Mouse (Mus musculus) left cerebral cortex, adult 11 months (tissue): ENCODE data around the gene Ebf1.

Experiments
- DNase-seq: peaks from one replicate; pipeline ENCODE4 v3.0.0; 2022; ENCODE audit warnings: low spot score

The Ebf1 gene

DNA sequence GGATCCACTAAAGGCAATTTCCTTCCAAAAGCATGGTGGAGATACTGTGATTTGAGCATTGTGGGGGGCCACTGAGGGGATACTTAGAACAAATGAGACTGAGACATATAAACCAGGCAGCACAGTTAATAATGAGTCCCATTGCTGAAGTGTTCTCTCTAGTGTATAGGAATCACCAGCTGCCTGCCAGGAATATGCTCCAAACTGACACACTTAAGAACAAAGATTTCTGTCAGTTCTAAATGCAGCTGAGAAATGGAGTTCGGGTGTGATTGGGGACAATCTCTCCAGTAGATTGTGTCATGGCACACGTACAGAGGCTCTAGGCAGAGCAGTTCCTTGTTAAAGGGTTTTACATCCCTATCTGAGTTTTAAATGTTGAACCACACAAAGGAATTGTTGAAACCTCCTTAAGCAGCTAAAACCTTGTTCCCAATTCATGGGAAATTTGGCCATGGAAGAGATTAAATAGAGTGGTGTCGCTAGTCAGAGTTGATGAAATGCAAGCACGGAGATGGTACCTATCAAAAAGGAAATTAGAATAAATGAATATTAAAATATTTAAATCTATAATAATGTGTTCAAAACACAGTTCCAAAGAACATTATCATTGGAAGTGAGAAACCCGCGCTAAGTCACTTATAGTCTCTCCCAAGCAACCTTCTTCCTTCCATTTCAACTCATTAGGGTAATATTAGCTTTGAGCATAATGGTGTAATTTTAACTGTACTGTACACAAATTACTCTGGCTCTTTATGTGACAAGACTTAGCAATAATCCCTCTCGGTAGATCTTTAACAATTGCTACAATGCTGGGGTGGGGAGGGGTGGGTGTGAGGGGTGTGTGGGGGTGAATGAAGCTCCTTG is 438.9 kb downstream of the Ebf1 start:
- DNase-seq, result no peak
